ENCODE assay signal across 16 mouse cellular contexts in the genomic region with DNA sequence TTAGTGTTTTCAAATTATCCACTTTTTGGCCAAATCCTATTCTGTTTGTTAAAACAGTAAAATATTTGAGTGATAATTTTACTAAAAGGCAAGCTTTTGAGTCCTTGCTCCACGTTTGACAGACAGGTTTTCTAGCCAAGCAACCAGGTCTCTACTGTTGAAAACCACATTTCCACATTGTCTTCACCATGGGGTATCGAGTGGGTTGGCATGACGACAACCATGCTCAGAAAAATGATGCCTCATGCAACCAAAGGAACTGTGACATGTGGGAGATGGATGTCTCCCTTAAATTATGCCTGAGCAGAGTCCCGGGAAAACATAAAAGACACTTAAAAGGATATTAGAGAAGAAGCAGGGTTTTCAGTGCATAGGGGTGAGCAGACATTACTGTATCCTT. TPM values are rescaled to one million over a fixed set of nuclear protein-coding genes. Genes with fewer than 3 reads are reported as not detected.
"Had no signal": no experiment of that assay in that cellular context is flagged by ENCODE, and none has a peak within 500 bp of the region (broad histone marks: within the 10 kb centered on the region; RNA-seq: fewer than 3 reads in every experiment).

No protein-coding gene starts in this region.

- H3K36me3 ChIP-seq: neural tube, embryonic 15.5 days; stomach, embryonic 15.5 days had no signal

- H3K9ac ChIP-seq: neural tube, embryonic 15.5 days; stomach, embryonic 15.5 days had no signal

- H3K27ac ChIP-seq: neural tube, embryonic 15.5 days; stomach, embryonic 15.5 days; stomach, postnatal 0 days had no signal

- H3K4me2 ChIP-seq: neural tube, embryonic 15.5 days; stomach, embryonic 15.5 days had no signal

- H3K4me1 ChIP-seq: neural tube, embryonic 15.5 days; stomach, embryonic 15.5 days had no signal

- H3K9me3 ChIP-seq: neural tube, embryonic 15.5 days; stomach, embryonic 15.5 days had no signal

- DNase-seq: retina, postnatal 1 day; right cerebral cortex, adult 18-20 months; right cerebral cortex, postnatal 14 days; right cerebral cortex, postnatal 25 days; right cerebral cortex, postnatal 4 days; spleen, adult 18-20 months; thymus, adult 18-20 months; thymus, adult 2 months; thymus, postnatal 14 days; thymus, postnatal 25 days; thymus, postnatal 36 days; thymus, postnatal 4 days had no signal

- H3K27me3 ChIP-seq: neural tube, embryonic 15.5 days; stomach, embryonic 15.5 days had no signal

- H3K4me3 ChIP-seq: neural tube, embryonic 15.5 days; stomach, embryonic 15.5 days had no signal

RNA-seq across cellular contexts. Expression of a gene that starts 41.9 kb away (rescaled TPM):
- total RNA-seq: neutrophil, adult 5-6 weeks had no signal

RNA-seq across cellular contexts. Expression of a gene that starts 50.2 kb away (rescaled TPM):
- total RNA-seq: neutrophil, adult 5-6 weeks had no signal
